Comparison of ENCODE assay signal across 15 mouse cellular contexts in genomic region chr12:4212908-4213307, GRCm38 (mm10). TPM values are rescaled to one million over a fixed set of nuclear protein-coding genes. Genes with fewer than 3 reads are reported as not detected.
DNase-seq lines count a peak whose midpoint lies in the region; ATAC-seq and TF ChIP-seq lines count a peak whose summit lies in the region.
"Had no signal": no experiment of that assay in that cellular context is flagged by ENCODE, and none has a peak within 500 bp of the region (broad histone marks: within the 10 kb centered on the region; RNA-seq: fewer than 3 reads in every experiment).

No protein-coding gene starts in this region.

- no peak for TF ChIP-seq CTCF in lung, postnatal 0 days (IDR thresholded peaks at IDR 0.05)
- no peak for TF ChIP-seq CTCF in lung, adult 2 months (IDR thresholded peaks at IDR 0.05; ENCODE audit: insufficient read depth, low read length)

- peak; percentile 11 for DNase-seq in embryo, embryonic 10.5 days (ENCODE audit: low spot score)
- DNase-seq in embryo, embryonic 9.5 days (ENCODE audit: extremely low spot score), result no peak
- peak; percentile 10 for DNase-seq in lung, postnatal 0 days (ENCODE audit: low spot score)
- DNase-seq in lung, adult 2 months, result no peak
- DNase-seq in kidney, postnatal 4 days, result peak; percentile 71 to 82
- no peak for DNase-seq in frontal cortex, postnatal 36 days (ENCODE audit: low spot score in 2 of 2)
- DNase-seq: gastrocnemius, postnatal 14 days; lung, embryonic 14.5 days; right cerebral cortex, postnatal 4 days; thymus, postnatal 25 days had no signal

- H3K4me1 ChIP-seq in lung, postnatal 0 days (ENCODE audit: insufficient read depth, low read depth, low read length), result no peaks in the 10 kb centered on the region
- H3K4me1 ChIP-seq in lung, adult 2 months (ENCODE audit: control insufficient read depth, insufficient read depth, low read length), result no peaks in the 10 kb centered on the region
- H3K4me1 ChIP-seq in embryonic facial prominence, embryonic 15.5 days, result no peaks in the 10 kb centered on the region
- H3K4me1 ChIP-seq: forebrain, embryonic 12.5 days; limb, embryonic 15.5 days had no signal

- H3K36me3 ChIP-seq in lung, postnatal 0 days (ENCODE audit: insufficient read depth, low read length), result peaks cover 20% of the 10 kb centered on the region; the same call in 1 of the 2 replicates
- peaks cover 73% of the 10 kb centered on the region for H3K36me3 ChIP-seq in embryonic facial prominence, embryonic 15.5 days

- H3K9me3 ChIP-seq in lung, postnatal 0 days (ENCODE audit: low read length), result no peaks in the 10 kb centered on the region
- no peaks in the 10 kb centered on the region for H3K9me3 ChIP-seq in embryonic facial prominence, embryonic 15.5 days (replicated peaks)
- H3K9me3 ChIP-seq: forebrain, embryonic 12.5 days; heart, embryonic 12.5 days; limb, embryonic 15.5 days had no signal

- H3K27me3 ChIP-seq in lung, postnatal 0 days (replicated peaks; ENCODE audit: insufficient read depth, low read length), result no peaks in the 10 kb centered on the region
- no peaks in the 10 kb centered on the region for H3K27me3 ChIP-seq in embryonic facial prominence, embryonic 15.5 days
- H3K27me3 ChIP-seq: forebrain, embryonic 12.5 days; heart, embryonic 12.5 days; limb, embryonic 15.5 days had no signal

- 57% methylated on average over 8 of the region's 8 CpGs for WGBS in lung, postnatal 0 days
- 60% methylated on average over 8 of the region's 8 CpGs for WGBS in lung, adult 2 months
- 55% methylated on average over 8 of the region's 8 CpGs for WGBS in embryonic facial prominence, embryonic 15.5 days

- no peak for TF ChIP-seq POLR2A in lung, adult 2 months (IDR thresholded peaks at IDR 0.05; ENCODE audit: borderline replicate concordance, extremely low read depth, low read depth, low read length)

- H3K27ac ChIP-seq in lung, postnatal 0 days (ENCODE audit: low read length), result no peak overlapping the region
- H3K27ac ChIP-seq in embryonic facial prominence, embryonic 15.5 days (replicated peaks), result no peak overlapping the region
- H3K27ac ChIP-seq: forebrain, embryonic 12.5 days; limb, embryonic 15.5 days had no signal

- H3K4me2 ChIP-seq in lung, postnatal 0 days (replicated peaks; ENCODE audit: low read depth, low read length), result no peak overlapping the region
- H3K4me2 ChIP-seq in embryonic facial prominence, embryonic 15.5 days (replicated peaks), result no peak overlapping the region
- H3K4me2 ChIP-seq: forebrain, embryonic 12.5 days; heart, embryonic 12.5 days; limb, embryonic 15.5 days; lung, embryonic 14.5 days had no signal

- no peak overlapping the region for H3K9ac ChIP-seq in lung, postnatal 0 days (replicated peaks; ENCODE audit: low read depth)
- no peak overlapping the region for H3K9ac ChIP-seq in embryonic facial prominence, embryonic 15.5 days
- H3K9ac ChIP-seq: forebrain, embryonic 12.5 days; heart, embryonic 12.5 days; limb, embryonic 15.5 days; lung, embryonic 14.5 days had no signal

- no peak for TF ChIP-seq EP300 in lung, postnatal 0 days (IDR thresholded peaks at IDR 0.05)

- ATAC-seq in lung, postnatal 0 days, result no peak
- ATAC-seq in embryonic facial prominence, embryonic 15.5 days (ENCODE audit: insufficient number of reproducible peaks, low FRiP score, low TSS enrichment, low read depth), result peak; percentile 36; the same call in 1 of the 2 replicates
- ATAC-seq in activated CD4-positive, CD25-positive, alpha-beta regulatory T cell, adult 4 months, result no peak

- no peak overlapping the region for H3K4me3 ChIP-seq in lung, postnatal 0 days (ENCODE audit: low read depth, low read length)
- H3K4me3 ChIP-seq in lung, adult 2 months (replicated peaks; ENCODE audit: extremely low read depth, low read depth, low read length), result no peak overlapping the region
- H3K4me3 ChIP-seq in embryonic facial prominence, embryonic 15.5 days (replicated peaks), result no peak overlapping the region
- H3K4me3 ChIP-seq: forebrain, embryonic 12.5 days; heart, embryonic 12.5 days; limb, embryonic 15.5 days had no signal

RNA-seq across cellular contexts. Expression of gene Ptrhd1, which starts 20.9 kb away (rescaled TPM):
- 4.7 and 6.2 TPM in 2 replicates for polyA plus RNA-seq in lung, postnatal 0 days (2015; fragmentation: Nextera tagmentation; extraction: Ambion mirVana)
- polyA plus RNA-seq in lung, adult 2 months (2012; rRNA removed), result 3.7 and 3.9 TPM in 2 replicates
- polyA plus RNA-seq in embryonic facial prominence, embryonic 15.5 days (2015; fragmentation: Nextera tagmentation; extraction: Ambion mirVana), result 4.7 and 5.2 TPM in 2 replicates
- polyA plus RNA-seq in activated CD4-positive, CD25-positive, alpha-beta regulatory T cell, adult 4 months (2017; shearing (Covaris generic)), result 1 to 10 TPM; 5.0 to 5.3 TPM

RNA-seq across cellular contexts. Expression of gene Cenpo, which starts 21.2 kb away (rescaled TPM):
- polyA plus RNA-seq in lung, postnatal 0 days (2015; fragmentation: Nextera tagmentation; extraction: Ambion mirVana), result 4.8 and 5.3 TPM in 2 replicates
- 6.3 and 9.7 TPM in 2 replicates for polyA plus RNA-seq in lung, adult 2 months (2012; rRNA removed)
- polyA plus RNA-seq in embryonic facial prominence, embryonic 15.5 days (2015; fragmentation: Nextera tagmentation; extraction: Ambion mirVana), result 12.0 and 13.6 TPM in 2 replicates
- 10 to 100 TPM; 19.7 to 24.5 TPM for polyA plus RNA-seq in activated CD4-positive, CD25-positive, alpha-beta regulatory T cell, adult 4 months (2017; shearing (Covaris generic))

Comparison
In these comparisons a context has a peak if more than half of its experiments do, and no peak if none do; other contexts are left out.
1. DNase-seq: peak in embryo, embryonic 10.5 days (single experiment), lung, postnatal 0 days (single experiment) and kidney, postnatal 4 days (2 of 2); none in embryo, embryonic 9.5 days (single experiment), lung, adult 2 months (single experiment) and frontal cortex, postnatal 36 days (0 of 2).